Mouse (Mus musculus) forebrain, embryonic 15.5 days (tissue): Measurements from ENCODE around the gene Podxl2. TPM values are rescaled to one million over a fixed set of nuclear protein-coding genes. Genes with fewer than 3 reads are reported as not detected.
A peak's percentile ranks its signal among the peaks of the same experiment; 100 is the strongest.

ENCODE experiments used
- ATAC-seq: fragments of 200-750 bp; cut with Nextera tagmentation; replicated peaks from 2 replicates; pipeline ENCODE4 v1.8.0; 2017; ENCODE audit warnings: mild to moderate bottlenecking, moderate TSS enrichment, moderate library complexity
- H3K27ac ChIP-seq: fragments of 300-500 bp; sonication (generic); replicated peaks from 2 replicates; pipeline ENCODE4 v1.5.1; 2015; ENCODE audit warnings: mild to moderate bottlenecking, inconsistent platforms
- H3K27me3 ChIP-seq: fragments of 300-500 bp; sonication (generic); 2 replicates; pipeline ENCODE4 v1.6.1; 2015; ENCODE audit warnings: inconsistent platforms
- H3K36me3 ChIP-seq: fragments of 300-500 bp; sonication (generic); 2 replicates; pipeline ENCODE4 v1.6.1; 2015; ENCODE audit warnings: mild to moderate bottlenecking, inconsistent platforms
- H3K4me1 ChIP-seq: fragments of 300-500 bp; sonication (generic); 2 replicates; pipeline ENCODE4 v1.6.1; 2015; ENCODE audit warnings: inconsistent platforms
- H3K4me2 ChIP-seq: fragments of 300-500 bp; sonication (generic); replicated peaks from 2 replicates; pipeline ENCODE4 v1.6.1; 2015; ENCODE audit warnings: mild to moderate bottlenecking, inconsistent platforms
- H3K4me3 ChIP-seq: fragments of 300-500 bp; sonication (generic); 2 replicates; pipeline ENCODE4 v1.5.1; 2015; ENCODE audit warnings: mild to moderate bottlenecking, inconsistent platforms
- H3K9ac ChIP-seq: fragments of 300-500 bp; sonication (generic); replicated peaks from 2 replicates; pipeline ENCODE4 v1.6.1; 2015; ENCODE audit warnings: mild to moderate bottlenecking, inconsistent platforms
- H3K9me3 ChIP-seq: fragments of 300-500 bp; sonication (generic); 2 replicates; pipeline ENCODE4 v1.6.1; 2016; ENCODE audit warnings: inconsistent platforms
- WGBS: fragments of 180-500 bp; shearing (Covaris S2); methylation state at CpG from one replicate; pipeline ENCODE4 v1.1.7; 2015; ENCODE audit warnings: mixed read lengths; 5-methylcytosine and 5-hydroxymethylcytosine counted together
- polyA plus RNA-seq: library from polyadenylated mRNA; unstranded; fragments of >200 nt; fragmentation: Nextera tagmentation; extraction: Ambion mirVana; gene quantifications from 2 replicates; pipeline ENCODE4 v1.2.1, GENCODE M21; 2015

Gene Podxl2
- polyA plus RNA-seq, 1 experiment from 2014 or later, result 590 TPM

- Histone ChIP-seq H3K27ac (peak within 1 kb of the TSS; percentile 82), H3K4me3 (peak within 1 kb of the TSS; percentile 67), H3K4me1 (peaks cover 21% of the 10 kb centered on the region), H3K4me2 (peak within 1 kb of the TSS; percentile 86), H3K27me3 (no peaks in the 10 kb centered on the region), H3K36me3 (peaks cover 32% of the 10 kb centered on the region), H3K9me3 (no peaks in the 10 kb centered on the region), H3K9ac (peak within 1 kb of the TSS; percentile 90)
- peak; percentile 94 for ATAC-seq
- WGBS, result under 1% methylated on average over 72 of the region's 72 CpGs
Measured at GRCm38 (mm10) chr6:88841781-88842689, 32.8 kb downstream of the Podxl2 start, which contains the start of gene Abtb1. Gene Abtb1, minus strand, starts transcription at chr6:88841984.

GRCm38 (mm10) chr6:88841514-88841780 lies 33.4 kb downstream of the Podxl2 start:
- H3K9me3 ChIP-seq, result no peaks in the 10 kb centered on the region
- peak overlapping the region; percentile 86 for H3K4me2 ChIP-seq
- H3K27ac ChIP-seq, result peak overlapping the region; percentile 82
- no peaks in the 10 kb centered on the region for H3K27me3 ChIP-seq
- 3% methylated on average over 22 of the region's 22 CpGs for WGBS
- H3K9ac ChIP-seq, result peak overlapping the region; percentile 90
- peaks cover 21% of the 10 kb centered on the region for H3K4me1 ChIP-seq
- H3K36me3 ChIP-seq, result peaks cover 30% of the 10 kb centered on the region
- ATAC-seq, result peak; percentile 35
- peak overlapping the region; percentile 67 for H3K4me3 ChIP-seq

DNA sequence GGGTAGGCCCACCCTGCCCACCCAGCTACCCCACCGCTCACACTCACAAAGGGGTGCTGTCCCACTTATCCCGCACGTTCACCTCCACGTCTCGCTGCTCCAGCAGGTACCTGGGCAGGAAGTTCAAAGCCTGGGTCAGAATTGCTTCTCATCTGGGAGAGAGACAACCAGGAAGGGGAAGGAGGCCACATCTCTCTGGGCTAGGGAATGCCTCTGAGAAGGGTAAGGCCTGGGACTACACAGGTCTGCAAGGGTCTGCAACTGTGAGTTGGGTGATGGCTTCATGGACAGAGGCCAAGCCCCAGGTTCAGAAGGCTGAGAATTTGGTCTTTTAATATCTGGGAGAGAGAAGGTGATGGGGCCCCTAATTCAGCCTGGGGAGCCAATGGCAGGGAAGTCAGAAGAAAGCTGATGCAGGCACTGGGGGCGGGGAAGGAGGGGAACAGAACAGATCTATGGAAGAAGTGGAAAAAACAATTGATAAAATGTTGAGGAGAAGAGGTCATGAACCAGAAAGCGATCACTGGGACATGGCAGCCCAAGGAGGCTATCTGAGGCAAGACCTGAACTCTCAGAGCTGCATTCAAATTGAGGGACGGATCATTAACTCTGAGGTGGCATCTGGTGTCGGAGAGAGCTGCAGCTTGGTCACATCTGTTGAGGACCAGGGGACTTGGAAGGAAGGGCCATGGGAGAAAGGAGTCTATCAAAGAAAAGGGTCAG lies 33.9 kb downstream of the Podxl2 start:
- Histone ChIP-seq H3K36me3 (peaks cover 27% of the 10 kb centered on the region), H3K27me3 (no peaks in the 10 kb centered on the region), H3K4me2 (peak overlapping the region; percentile 86), H3K4me1 (peaks cover 21% of the 10 kb centered on the region), H3K9ac (peak overlapping the region; percentile 90), H3K4me3 (peak overlapping the region; percentile 67), H3K27ac (peak overlapping the region; percentile 82), H3K9me3 (no peaks in the 10 kb centered on the region)
- ATAC-seq, result no peak
- whole genome bisulfite sequencing, result 61% methylated on average over 9 of the region's 9 CpGs

GRCm38 (mm10) chr6:88840211-88840610 lies 34.6 kb downstream of the Podxl2 start:
- H3K9ac ChIP-seq, result no peak overlapping the region
- H3K36me3 ChIP-seq, result peaks cover 20% of the 10 kb centered on the region
- H3K4me3 ChIP-seq, result no peak overlapping the region
- ATAC-seq, result no peak
- WGBS, result 80% methylated on average over 3 of the region's 3 CpGs
- H3K4me2 ChIP-seq, result no peak overlapping the region
- no peaks in the 10 kb centered on the region for H3K27me3 ChIP-seq
- no peaks in the 10 kb centered on the region for H3K9me3 ChIP-seq
- peaks cover 21% of the 10 kb centered on the region for H3K4me1 ChIP-seq
- no peak overlapping the region for H3K27ac ChIP-seq

DNA sequence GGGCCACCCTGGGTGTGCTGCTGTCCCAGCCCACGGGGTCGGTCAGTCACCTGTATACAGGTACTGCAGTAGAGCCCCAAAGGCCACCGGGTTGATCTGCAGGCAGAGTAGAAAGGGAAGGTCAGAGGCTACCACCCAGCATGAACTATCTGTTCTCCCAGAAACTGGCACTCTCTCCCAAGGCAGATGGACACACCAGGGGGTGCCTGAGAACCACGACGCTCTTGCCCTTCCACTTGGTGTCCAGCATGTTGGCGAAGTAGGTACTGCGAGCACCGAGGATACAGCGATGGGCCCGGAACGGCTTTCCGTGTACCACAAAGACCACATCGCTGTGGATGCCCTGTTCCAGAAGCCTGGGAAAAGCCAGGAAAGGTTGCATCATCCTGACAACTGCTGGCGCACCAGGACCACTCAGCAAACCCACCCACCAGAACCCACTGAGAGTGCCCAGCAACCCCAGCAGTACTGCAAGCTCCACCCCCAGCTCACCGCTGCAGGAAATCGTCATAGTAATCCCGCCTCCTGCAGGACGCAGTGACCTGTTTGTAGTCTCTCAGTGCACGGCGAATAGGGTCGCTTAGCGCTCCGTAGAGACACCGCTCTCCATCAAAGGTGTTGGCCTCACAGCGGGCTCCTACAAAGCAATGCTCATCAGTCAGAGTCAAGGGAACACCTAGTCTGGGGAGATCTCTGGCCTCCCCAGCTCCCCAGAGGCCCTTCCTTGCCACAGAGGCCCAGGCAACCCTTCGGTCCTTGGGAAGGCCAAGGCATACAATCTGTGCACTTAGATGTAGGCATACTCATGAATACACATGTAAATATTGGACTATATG lies 35.5 kb downstream of the Podxl2 start:
- no peak for ATAC-seq
- no peaks in the 10 kb centered on the region for H3K9me3 ChIP-seq
- no peak overlapping the region for H3K4me2 ChIP-seq
- H3K4me1 ChIP-seq, result peaks cover 21% of the 10 kb centered on the region
- WGBS, result 79% methylated on average over 26 of the region's 26 CpGs
- H3K4me3 ChIP-seq, result no peak overlapping the region
- H3K27ac ChIP-seq, result no peak overlapping the region
- H3K36me3 ChIP-seq, result peaks cover 14% of the 10 kb centered on the region
- H3K27me3 ChIP-seq, result no peaks in the 10 kb centered on the region
- no peak overlapping the region for H3K9ac ChIP-seq

DNA sequence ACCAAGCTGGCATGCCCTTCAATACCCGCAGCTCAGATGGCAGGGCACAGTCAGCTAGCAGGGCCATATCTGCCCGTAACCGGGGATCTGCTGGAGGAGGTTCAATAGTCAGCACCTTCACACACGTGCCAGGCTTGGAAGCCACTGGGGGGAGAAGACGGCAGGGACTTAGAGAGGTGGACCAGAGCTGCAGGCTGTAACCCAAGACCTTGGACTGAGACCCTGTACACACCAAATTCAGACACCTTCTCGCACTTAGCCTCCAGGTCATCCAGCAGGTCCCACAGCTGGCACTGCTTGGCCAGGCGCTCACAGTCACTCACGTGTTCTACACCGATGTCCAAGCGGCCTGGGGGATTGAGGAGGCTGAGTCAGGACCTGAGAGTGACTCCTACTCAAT lies 36.2 kb downstream of the Podxl2 start:
- no peak for ATAC-seq
- Histone ChIP-seq H3K9me3 (no peaks in the 10 kb centered on the region), H3K27me3 (no peaks in the 10 kb centered on the region), H3K4me2 (no peak overlapping the region), H3K4me3 (no peak overlapping the region), H3K9ac (no peak overlapping the region), H3K27ac (no peak overlapping the region), H3K4me1 (peaks cover 21% of the 10 kb centered on the region), H3K36me3 (peaks cover 14% of the 10 kb centered on the region)
- 92% methylated on average over 10 of the region's 10 CpGs for WGBS

- Histone ChIP-seq H3K27ac (no peak overlapping the region), H3K27me3 (no peaks in the 10 kb centered on the region), H3K9ac (no peak overlapping the region), H3K4me1 (peaks cover 21% of the 10 kb centered on the region), H3K4me2 (no peak overlapping the region), H3K36me3 (peaks cover 14% of the 10 kb centered on the region), H3K4me3 (no peak overlapping the region), H3K9me3 (no peaks in the 10 kb centered on the region)
- 92% methylated on average over 12 of the region's 12 CpGs for WGBS
- ATAC-seq, result no peak
Measured at GRCm38 (mm10) chr6:88837999-88838398, 36.8 kb downstream of the Podxl2 start.

GRCm38 (mm10) chr6:88836178-88836819 lies 38.5 kb downstream of the Podxl2 start:
- Histone ChIP-seq H3K27ac (no peak overlapping the region), H3K27me3 (no peaks in the 10 kb centered on the region), H3K36me3 (peaks cover 14% of the 10 kb centered on the region), H3K4me2 (no peak overlapping the region), H3K9ac (no peak overlapping the region), H3K4me1 (peaks cover 14% of the 10 kb centered on the region), H3K4me3 (no peak overlapping the region), H3K9me3 (no peaks in the 10 kb centered on the region)
- 91% methylated on average over 28 of the region's 28 CpGs for WGBS
- ATAC-seq, result no peak

- no peak overlapping the region for H3K4me2 ChIP-seq
- H3K9me3 ChIP-seq, result no peaks in the 10 kb centered on the region
- no peak overlapping the region for H3K27ac ChIP-seq
- H3K4me1 ChIP-seq, result peaks cover 1% of the 10 kb centered on the region; the same call in 1 of the 2 replicates
- no peaks in the 10 kb centered on the region for H3K27me3 ChIP-seq
- no peak for ATAC-seq
- no peak overlapping the region for H3K4me3 ChIP-seq
- H3K36me3 ChIP-seq, result peaks cover 14% of the 10 kb centered on the region
- WGBS, result 88% methylated on average over 5 of the region's 5 CpGs
- no peak overlapping the region for H3K9ac ChIP-seq
Measured at GRCm38 (mm10) chr6:88835047-88835446, 39.8 kb downstream of the Podxl2 start.

DNA sequence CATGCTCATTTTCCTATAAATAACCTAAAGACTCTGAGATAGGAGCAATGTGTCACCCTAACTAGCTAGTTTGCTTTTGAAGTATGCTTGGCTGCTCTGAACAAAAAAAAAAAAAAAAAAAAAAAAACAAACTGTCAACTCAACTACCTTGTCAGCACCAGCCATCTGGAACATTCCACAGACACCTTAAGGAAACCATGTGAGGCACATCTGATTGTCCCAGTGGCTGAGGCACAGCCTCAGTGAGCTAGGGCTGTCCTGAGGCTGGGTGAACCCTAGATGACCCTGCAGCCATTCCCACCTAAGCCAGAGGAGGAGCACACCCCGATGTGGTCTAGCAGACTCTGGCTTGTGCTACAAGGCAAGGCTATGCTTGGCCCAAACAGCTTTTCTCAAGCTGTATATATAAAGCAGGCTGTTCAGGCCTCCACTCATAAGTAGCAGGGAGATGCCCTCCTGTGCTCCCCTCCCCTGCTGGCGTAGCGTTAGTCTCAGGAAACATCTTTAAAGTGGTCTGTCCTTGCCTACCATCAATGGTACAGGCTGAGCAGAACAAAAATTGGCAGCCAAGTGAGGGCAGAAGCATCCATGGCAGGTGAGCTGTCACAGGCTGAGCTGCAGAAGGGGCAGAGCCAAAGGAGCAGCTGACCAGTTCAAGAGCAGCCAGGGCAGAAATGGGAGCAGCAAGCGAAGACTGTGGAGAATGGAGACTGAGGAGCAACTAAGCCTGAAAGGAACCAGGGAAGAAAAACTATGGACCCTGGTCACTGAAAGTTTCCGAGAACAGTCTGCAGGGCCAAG lies 41.3 kb downstream of the Podxl2 start:
- no peak for ATAC-seq
- H3K4me3 ChIP-seq, result no peak overlapping the region
- H3K9me3 ChIP-seq, result no peaks in the 10 kb centered on the region
- peaks cover 12% of the 10 kb centered on the region for H3K36me3 ChIP-seq
- no peak overlapping the region for H3K4me2 ChIP-seq
- 88% methylated on average over 5 of the region's 5 CpGs for WGBS
- no peak overlapping the region for H3K9ac ChIP-seq
- no peaks in the 10 kb centered on the region for H3K4me1 ChIP-seq
- no peaks in the 10 kb centered on the region for H3K27me3 ChIP-seq
- no peak overlapping the region for H3K27ac ChIP-seq

GRCm38 (mm10) chr6:88832663-88833062 lies 42.2 kb downstream of the Podxl2 start:
- H3K9ac ChIP-seq, result no peak overlapping the region
- no peak for ATAC-seq
- H3K27ac ChIP-seq, result no peak overlapping the region
- peaks cover 5% of the 10 kb centered on the region; the same call in 1 of the 2 replicates for H3K36me3 ChIP-seq
- no peaks in the 10 kb centered on the region for H3K9me3 ChIP-seq
- H3K4me2 ChIP-seq, result no peak overlapping the region
- no peaks in the 10 kb centered on the region for H3K27me3 ChIP-seq
- H3K4me1 ChIP-seq, result no peaks in the 10 kb centered on the region
- H3K4me3 ChIP-seq, result no peak overlapping the region
- 75% methylated on average over 5 of the region's 5 CpGs for WGBS
